Mouse (Mus musculus) ES-Bruce4 (cell line): ENCODE results near the gene Rundc3a. TPM values are rescaled to one million over a fixed set of nuclear protein-coding genes. Genes with fewer than 3 reads are reported as not detected.

Source experiments
- H3K27ac ChIP-seq: 2 replicates; pipeline ENCODE4 v1.5.1; 2012; ENCODE audit warnings: low read length, inconsistent platforms; ENCODE audit not compliant: insufficient read depth
- H3K27me3 ChIP-seq: 2 replicates; pipeline ENCODE4 v1.6.1; 2012; ENCODE audit warnings: mild to moderate bottlenecking, low read length, inconsistent platforms; ENCODE audit not compliant: control insufficient read depth, poor library complexity, insufficient read depth, severe bottlenecking
- H3K36me3 ChIP-seq: 2 replicates; pipeline ENCODE4 v1.6.1; 2012; ENCODE audit warnings: inconsistent platforms, mild to moderate bottlenecking, low read length, moderate library complexity; ENCODE audit not compliant: control insufficient read depth, poor library complexity, insufficient read depth, severe bottlenecking
- H3K4me1 ChIP-seq: one replicate; pipeline ENCODE4 v1.8.1; 2011; ENCODE audit warnings: low read length; ENCODE audit not compliant: control insufficient read depth, insufficient read depth
- H3K4me3 ChIP-seq: 2 replicates; pipeline ENCODE4 v1.5.1; 2011; ENCODE audit warnings: low read depth, mild to moderate bottlenecking, low read length
- H3K9ac ChIP-seq: 2 replicates; pipeline ENCODE4 v1.6.1; 2012; ENCODE audit warnings: low read depth, mild to moderate bottlenecking, inconsistent platforms; ENCODE audit not compliant: poor library complexity, severe bottlenecking
- H3K9me3 ChIP-seq: replicated peaks from 2 replicates; pipeline ENCODE4 v1.6.1; 2012; ENCODE audit warnings: mild to moderate bottlenecking, low read length, inconsistent platforms; ENCODE audit not compliant: control insufficient read depth, poor library complexity, insufficient read depth, severe bottlenecking
- CTCF ChIP-seq: IDR thresholded peaks from one replicate; pipeline ENCODE4 v1.8.1; 2011; ENCODE audit warnings: low read depth, low read length
- EP300 ChIP-seq: IDR thresholded peaks from 2 replicates; pipeline ENCODE4 v1.6.1; 2011; ENCODE audit warnings: low read depth, low read length; ENCODE audit not compliant: insufficient read depth
- POLR2A ChIP-seq: IDR thresholded peaks from one replicate; pipeline ENCODE4 v1.8.1; 2011; ENCODE audit warnings: low read length; ENCODE audit not compliant: insufficient read depth
- polyA plus RNA-seq: library from polyadenylated mRNA; stranded (reverse); fragments of >200 nt; gene quantifications from 2 replicates; pipeline ENCODE4 v1.2.4, GENCODE M21; 2011; ENCODE audit warnings: low read depth; ENCODE audit not compliant: missing spikeins, insufficient read depth, insufficient read length

The Rundc3a gene
- polyA plus RNA-seq, 1 experiment: 7.0 TPM

GRCm38 (mm10) chr11:102356190-102356589, 37.0 kb upstream of the Rundc3a start:
- Histone ChIP-seq H3K9ac (no peak overlapping the region), H3K27ac (no peak overlapping the region)
- no peak for TF ChIP-seq EP300
- TF ChIP-seq CTCF: no peak

GRCm38 (mm10) chr11:102356636-102357350, 36.4 kb upstream of the Rundc3a start:
- no peaks in the 10 kb centered on the region for H3K36me3 ChIP-seq
- no peak overlapping the region for H3K27ac ChIP-seq
- peaks cover 9% of the 10 kb centered on the region for H3K4me1 ChIP-seq
- TF ChIP-seq EP300 (no peak), POLR2A (no peak)
- H3K27me3 ChIP-seq: no peaks in the 10 kb centered on the region
- H3K9me3 ChIP-seq: no peaks in the 10 kb centered on the region
- H3K4me3 ChIP-seq: peak overlapping the region; percentile 51
- H3K9ac ChIP-seq: peak overlapping the region; percentile 45; the same call in 1 of the 2 replicates

More at GRCm38 (mm10) chr11:102356190-102356589, 37.0 kb upstream of the Rundc3a start:
- no peaks in the 10 kb centered on the region for H3K36me3 ChIP-seq
- H3K9me3 ChIP-seq: no peaks in the 10 kb centered on the region
- H3K27me3 ChIP-seq: no peaks in the 10 kb centered on the region
- H3K4me1 ChIP-seq: peaks cover 9% of the 10 kb centered on the region
- H3K4me3 ChIP-seq: no peak overlapping the region

GRCm38 (mm10) chr11:102358365-102358764, 34.8 kb upstream of the Rundc3a start:
- no peaks in the 10 kb centered on the region for H3K9me3 ChIP-seq
- no peaks in the 10 kb centered on the region for H3K4me1 ChIP-seq
- TF ChIP-seq EP300 (no peak), POLR2A (no peak), CTCF (no peak)
- no peak overlapping the region for H3K4me3 ChIP-seq
- H3K27me3 ChIP-seq: no peaks in the 10 kb centered on the region
- H3K36me3 ChIP-seq: no peaks in the 10 kb centered on the region
- no peak overlapping the region for H3K27ac ChIP-seq
- no peak overlapping the region for H3K9ac ChIP-seq

GRCm38 (mm10) chr11:102361776-102362495, 31.3 kb upstream of the Rundc3a start:
- H3K9ac ChIP-seq: no peak overlapping the region
- no peaks in the 10 kb centered on the region for H3K9me3 ChIP-seq
- TF ChIP-seq EP300 (no peak), POLR2A (no peak), CTCF (no peak)
- no peak overlapping the region for H3K4me3 ChIP-seq
- H3K27ac ChIP-seq: no peak overlapping the region
- no peaks in the 10 kb centered on the region for H3K36me3 ChIP-seq
- no peaks in the 10 kb centered on the region for H3K4me1 ChIP-seq
- no peaks in the 10 kb centered on the region for H3K27me3 ChIP-seq

GRCm38 (mm10) chr11:102363623-102364022, 29.6 kb upstream of the Rundc3a start:
- Histone ChIP-seq H3K27me3 (no peaks in the 10 kb centered on the region), H3K9ac (no peak overlapping the region), H3K9me3 (no peaks in the 10 kb centered on the region), H3K4me3 (no peak overlapping the region), H3K4me1 (peaks cover 3% of the 10 kb centered on the region), H3K27ac (no peak overlapping the region), H3K36me3 (no peaks in the 10 kb centered on the region)
- no peak for TF ChIP-seq CTCF
- no peak for TF ChIP-seq POLR2A
- no peak for TF ChIP-seq EP300

- Histone ChIP-seq H3K9me3 (no peaks in the 10 kb centered on the region), H3K4me1 (peaks cover 3% of the 10 kb centered on the region), H3K36me3 (no peaks in the 10 kb centered on the region), H3K27me3 (no peaks in the 10 kb centered on the region), H3K27ac (no peak overlapping the region), H3K9ac (no peak overlapping the region), H3K4me3 (no peak overlapping the region)
- no peak for TF ChIP-seq CTCF
- no peak for TF ChIP-seq POLR2A
- no peak for TF ChIP-seq EP300
These were observed 28.4 kb upstream of the Rundc3a start for GRCm38 (mm10) chr11:102364570-102365371.
